Mouse (Mus musculus) left cerebral cortex, adult 2 months (tissue): ENCODE measurements at regions not wholly inside any gene's neighbourhood (a gene's known extent, or its start where the extent isn't known, plus 50 kb on each side); places are given as distances from the start of the nearest gene placed in this dataset.

ENCODE experiments used
- DNase-seq, 2 experiments: peaks; one replicate each; pipeline ENCODE4 v3.0.0; 2021 to 2022; ENCODE audit warnings: low spot score in 2 of 2, mixed read lengths in 1 of 2; ENCODE audit errors: extremely low spot score in 1 of 2
- H3K27ac ChIP-seq: fragments of 200-600 bp; 2 replicates; pipeline ENCODE4 v1.8.1; 2022
- H3K4me3 ChIP-seq: fragments of 200-600 bp; 2 replicates; pipeline ENCODE4 v1.8.1; 2022
- CTCF ChIP-seq: fragments of 200-600 bp; IDR thresholded peaks from 2 replicates; pipeline ENCODE4 v1.8.1; 2022; ENCODE audit warnings: antibody characterized with exemption, mild to moderate bottlenecking, moderate library complexity
- intact Hi-C: fragments of 180-260 bp; cut with DNase I; formaldehyde crosslinking; loops from one replicate; pipeline ENCODE4 v1.15.1; 2025

- H3K4me3 ChIP-seq, result no peak overlapping the region
- no peak overlapping the region for H3K27ac ChIP-seq
- intact Hi-C loops, result no loop called here
- TF ChIP-seq CTCF, result no peak
- DNase-seq, result no peak
Measured at GRCm38 (mm10) chr8:97564655-97565054, 1676.3 kb upstream of the Got2 start.

GRCm38 (mm10) chr8:97543881-97544280 lies 1655.5 kb upstream of the Got2 start:
- Histone ChIP-seq H3K27ac (no peak overlapping the region), H3K4me3 (no peak overlapping the region)
- DNase-seq, result no peak
- intact Hi-C loops, result no loop called here
- TF ChIP-seq CTCF, result no peak

GRCm38 (mm10) chr8:97533066-97533643 lies 1644.8 kb upstream of the Got2 start:
- no peak for TF ChIP-seq CTCF
- Histone ChIP-seq H3K27ac (no peak overlapping the region), H3K4me3 (no peak overlapping the region)
- intact Hi-C loops, result loop anchor here (2.0 kb wide), 1 partner anchor 30 kb away; no protein-coding TSS in a partner anchor
- no peak for DNase-seq
